Mouse (Mus musculus): ENCODE measurements around the gene Ppfia2. TPM values are rescaled to one million over a fixed set of nuclear protein-coding genes. Genes with fewer than 3 reads are reported as not detected.
A peak's percentile ranks its signal among the peaks of the same experiment; 100 is the strongest.

The Ppfia2 gene
- polyA plus RNA-seq, 1 experiment from 2014 or later, result 7.8 TPM

DNA sequence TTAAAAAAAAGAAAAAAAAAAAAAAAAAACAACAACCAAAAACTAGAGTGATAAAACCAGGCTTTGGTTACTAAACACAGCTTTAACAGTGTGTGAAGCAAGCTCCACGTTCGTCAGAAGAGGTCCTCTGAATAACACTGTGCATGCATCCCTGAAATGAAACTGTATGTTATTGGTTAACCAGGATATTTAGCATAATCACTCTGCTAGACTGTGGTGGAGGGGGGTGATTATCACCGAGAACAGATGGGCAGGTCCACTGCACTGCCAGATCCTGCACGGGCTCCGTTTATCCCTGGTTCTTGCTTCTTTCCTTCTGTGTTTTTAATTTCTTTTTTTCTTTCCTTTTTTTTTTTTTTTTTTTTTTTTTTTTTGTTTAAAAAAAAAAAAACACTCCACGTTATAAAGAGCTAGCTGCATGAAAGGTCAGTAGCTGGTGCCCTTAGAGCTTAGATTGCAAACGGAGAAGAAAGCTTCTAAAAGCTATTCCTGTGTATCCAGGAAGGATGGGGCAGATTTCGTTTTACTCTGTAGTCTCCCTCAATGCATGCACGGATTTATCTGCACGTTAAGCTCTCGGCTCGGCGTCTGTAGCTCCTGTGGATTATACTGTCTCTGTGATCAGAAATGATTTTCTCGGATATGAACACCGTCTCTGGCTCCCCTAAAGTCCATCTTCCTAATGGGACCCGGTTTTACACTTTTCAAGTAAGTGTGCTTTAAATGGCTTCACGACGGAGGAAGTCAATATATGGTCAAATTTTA, 162.2 kb downstream of the Ppfia2 start:
- Histone ChIP-seq H3K36me3 (ENCODE audit: control insufficient read depth, insufficient read depth, low read length) (no peaks in the 10 kb centered on the region), H3K4me2 (replicated peaks; ENCODE audit: low read depth, low read length) (no peak overlapping the region), H3K4me3 (ENCODE audit: low read depth, low read length) (no peak overlapping the region), H3K4me1 (replicated peaks; ENCODE audit: control insufficient read depth, insufficient read depth, low read length) (no peaks in the 10 kb centered on the region), H3K9me3 (ENCODE audit: control insufficient read depth, low read length) (no peaks in the 10 kb centered on the region), H3K27ac (ENCODE audit: low read depth, low read length) (no peak overlapping the region), H3K27me3 (ENCODE audit: control insufficient read depth, insufficient read depth, low read length) (no peaks in the 10 kb centered on the region), H3K9ac (ENCODE audit: low read depth, low read length) (no peak overlapping the region)
- 54% methylated on average over 18 of the region's 18 CpGs for WGBS
- DNase-seq (ENCODE audit: low spot score), result peak; percentile 23
- peak; percentile 86 for ATAC-seq (ENCODE audit: low FRiP score)

GRCm38 (mm10) chr10:106633898-106634297, 163.8 kb downstream of the Ppfia2 start:
- H3K9ac ChIP-seq (ENCODE audit: low read depth, low read length), result no peak overlapping the region
- H3K4me2 ChIP-seq (replicated peaks; ENCODE audit: low read depth, low read length), result no peak overlapping the region
- H3K9me3 ChIP-seq (ENCODE audit: control insufficient read depth, low read length), result no peaks in the 10 kb centered on the region
- 72% methylated on average over 7 of the region's 7 CpGs for WGBS
- DNase-seq (ENCODE audit: low spot score) (no peak), ATAC-seq (ENCODE audit: low FRiP score) (no peak)
- H3K27me3 ChIP-seq (ENCODE audit: control insufficient read depth, insufficient read depth, low read length), result no peaks in the 10 kb centered on the region
- H3K4me1 ChIP-seq (replicated peaks; ENCODE audit: control insufficient read depth, insufficient read depth, low read length), result no peaks in the 10 kb centered on the region
- no peak overlapping the region for H3K27ac ChIP-seq (ENCODE audit: low read depth, low read length)
- H3K4me3 ChIP-seq (ENCODE audit: low read depth, low read length), result no peak overlapping the region
- H3K36me3 ChIP-seq (ENCODE audit: control insufficient read depth, insufficient read depth, low read length), result no peaks in the 10 kb centered on the region

DNA sequence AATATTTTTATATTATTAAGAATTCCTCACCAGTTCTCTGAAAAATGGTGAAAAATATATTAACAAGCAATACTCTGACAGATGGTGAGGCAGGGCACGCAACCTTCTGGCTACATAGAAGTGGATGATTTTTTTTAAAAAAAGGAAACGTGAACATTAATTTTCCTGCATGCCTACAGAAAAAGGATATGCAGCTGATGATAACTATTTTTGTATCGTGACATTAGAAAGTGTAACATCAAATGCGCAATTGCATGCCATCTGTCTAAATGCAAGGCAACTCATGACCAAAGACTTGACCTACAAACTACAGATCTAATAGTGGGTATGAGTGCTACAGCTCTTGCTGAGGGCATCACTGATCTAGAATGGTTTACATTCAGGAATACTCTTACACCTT, 182.1 kb downstream of the Ppfia2 start:
- Histone ChIP-seq H3K9ac (ENCODE audit: low read depth, low read length) (no peak overlapping the region), H3K27ac (ENCODE audit: low read depth, low read length) (no peak overlapping the region), H3K4me2 (replicated peaks; ENCODE audit: low read depth, low read length) (no peak overlapping the region), H3K9me3 (ENCODE audit: control insufficient read depth, low read length) (no peaks in the 10 kb centered on the region), H3K4me3 (ENCODE audit: low read depth, low read length) (no peak overlapping the region), H3K27me3 (ENCODE audit: control insufficient read depth, insufficient read depth, low read length) (no peaks in the 10 kb centered on the region), H3K4me1 (replicated peaks; ENCODE audit: control insufficient read depth, insufficient read depth, low read length) (no peaks in the 10 kb centered on the region), H3K36me3 (ENCODE audit: control insufficient read depth, insufficient read depth, low read length) (no peaks in the 10 kb centered on the region)
- ATAC-seq (ENCODE audit: low FRiP score) (no peak), DNase-seq (ENCODE audit: low spot score) (no peak)
- 91% methylated on average over 4 of the region's 4 CpGs for WGBS

GRCm38 (mm10) chr10:106665221-106665620, 195.1 kb downstream of the Ppfia2 start:
- H3K4me3 ChIP-seq (ENCODE audit: low read depth, low read length), result no peak overlapping the region
- H3K9me3 ChIP-seq (ENCODE audit: control insufficient read depth, low read length), result no peaks in the 10 kb centered on the region
- no peak overlapping the region for H3K27ac ChIP-seq (ENCODE audit: low read depth, low read length)
- H3K4me1 ChIP-seq (replicated peaks; ENCODE audit: control insufficient read depth, insufficient read depth, low read length), result no peaks in the 10 kb centered on the region
- no peaks in the 10 kb centered on the region for H3K36me3 ChIP-seq (ENCODE audit: control insufficient read depth, insufficient read depth, low read length)
- ATAC-seq (ENCODE audit: low FRiP score) (no peak), DNase-seq (ENCODE audit: low spot score) (no peak)
- no peak overlapping the region for H3K9ac ChIP-seq (ENCODE audit: low read depth, low read length)
- no peak overlapping the region for H3K4me2 ChIP-seq (replicated peaks; ENCODE audit: low read depth, low read length)
- no peaks in the 10 kb centered on the region for H3K27me3 ChIP-seq (ENCODE audit: control insufficient read depth, insufficient read depth, low read length)
- WGBS, result 91% methylated on average over 3 of the region's 3 CpGs

DNA sequence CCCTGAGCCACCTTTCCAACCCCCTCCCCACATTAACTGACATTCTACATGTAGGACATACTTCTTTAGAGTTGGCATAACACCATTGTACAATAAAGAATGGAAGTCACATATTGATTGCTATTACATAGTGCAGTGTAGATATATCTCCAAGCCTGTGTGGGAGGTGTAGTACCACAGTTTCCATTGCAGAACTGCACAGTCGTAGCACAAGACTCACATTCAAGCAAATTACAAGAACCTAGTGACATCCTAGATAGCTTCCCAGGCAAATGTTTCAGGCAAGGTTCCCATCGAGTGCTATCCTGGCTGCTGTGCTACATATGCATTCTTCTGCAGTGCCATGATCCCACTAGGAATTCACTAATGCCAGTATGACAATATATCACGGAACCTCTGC, 200.0 kb downstream of the Ppfia2 start:
- no peak overlapping the region for H3K9ac ChIP-seq (ENCODE audit: low read depth, low read length)
- no peak for DNase-seq (ENCODE audit: low spot score)
- H3K36me3 ChIP-seq (ENCODE audit: control insufficient read depth, insufficient read depth, low read length), result no peaks in the 10 kb centered on the region
- H3K4me1 ChIP-seq (replicated peaks; ENCODE audit: control insufficient read depth, insufficient read depth, low read length), result no peaks in the 10 kb centered on the region
- H3K27ac ChIP-seq (ENCODE audit: low read depth, low read length), result no peak overlapping the region
- no peaks in the 10 kb centered on the region for H3K9me3 ChIP-seq (ENCODE audit: control insufficient read depth, low read length)
- no peaks in the 10 kb centered on the region for H3K27me3 ChIP-seq (ENCODE audit: control insufficient read depth, insufficient read depth, low read length)
- H3K4me3 ChIP-seq (ENCODE audit: low read depth, low read length), result no peak overlapping the region
- H3K4me2 ChIP-seq (replicated peaks; ENCODE audit: low read depth, low read length), result no peak overlapping the region
- ATAC-seq (ENCODE audit: low FRiP score), result no peak
- WGBS, result 86% methylated on average over 3 of the region's 3 CpGs

GRCm38 (mm10) chr10:106681395-106681794, 211.3 kb downstream of the Ppfia2 start:
- no peak for ATAC-seq (ENCODE audit: low FRiP score)
- Histone ChIP-seq H3K4me3 (ENCODE audit: low read depth, low read length) (no peak overlapping the region), H3K36me3 (ENCODE audit: control insufficient read depth, insufficient read depth, low read length) (no peaks in the 10 kb centered on the region), H3K4me2 (replicated peaks; ENCODE audit: low read depth, low read length) (no peak overlapping the region), H3K9me3 (ENCODE audit: control insufficient read depth, low read length) (no peaks in the 10 kb centered on the region), H3K27ac (ENCODE audit: low read depth, low read length) (no peak overlapping the region), H3K9ac (ENCODE audit: low read depth, low read length) (no peak overlapping the region), H3K4me1 (replicated peaks; ENCODE audit: control insufficient read depth, insufficient read depth, low read length) (no peaks in the 10 kb centered on the region), H3K27me3 (ENCODE audit: control insufficient read depth, insufficient read depth, low read length) (no peaks in the 10 kb centered on the region)
- 93% methylated on average over 5 of the region's 5 CpGs for WGBS
- DNase-seq (ENCODE audit: low spot score), result no peak

DNA sequence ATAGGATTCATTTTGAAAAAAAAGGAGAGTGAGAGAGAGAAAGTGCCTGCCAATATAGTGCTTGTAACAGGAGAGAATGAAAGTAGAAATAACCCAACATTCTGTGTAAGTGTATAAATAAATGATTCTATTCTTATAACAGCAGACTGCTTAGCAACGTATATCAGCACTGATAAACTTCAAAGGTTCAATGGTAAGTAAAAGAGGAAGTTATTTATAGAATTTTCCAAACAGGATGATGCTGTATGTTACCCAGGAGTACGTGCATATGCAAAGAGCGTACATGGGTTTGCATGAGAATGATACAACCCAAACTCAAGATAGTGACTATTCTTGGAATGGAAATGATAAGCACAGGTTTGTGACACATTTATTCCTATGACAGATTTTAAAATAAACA, 215.4 kb downstream of the Ppfia2 start:
- Histone ChIP-seq H3K9ac (ENCODE audit: low read depth, low read length) (no peak overlapping the region), H3K4me2 (replicated peaks; ENCODE audit: low read depth, low read length) (no peak overlapping the region), H3K9me3 (ENCODE audit: control insufficient read depth, low read length) (no peaks in the 10 kb centered on the region), H3K27ac (ENCODE audit: low read depth, low read length) (no peak overlapping the region), H3K4me3 (ENCODE audit: low read depth, low read length) (no peak overlapping the region), H3K27me3 (ENCODE audit: control insufficient read depth, insufficient read depth, low read length) (no peaks in the 10 kb centered on the region), H3K36me3 (ENCODE audit: control insufficient read depth, insufficient read depth, low read length) (no peaks in the 10 kb centered on the region), H3K4me1 (replicated peaks; ENCODE audit: control insufficient read depth, insufficient read depth, low read length) (no peaks in the 10 kb centered on the region)
- no peak for ATAC-seq (ENCODE audit: low FRiP score)
- no peak for DNase-seq (ENCODE audit: low spot score)
- WGBS, result 89% methylated on average over 3 of the region's 3 CpGs

GRCm38 (mm10) chr10:106719936-106720335, 249.8 kb downstream of the Ppfia2 start:
- no peak for ATAC-seq (ENCODE audit: low FRiP score)
- Histone ChIP-seq H3K4me2 (replicated peaks; ENCODE audit: low read depth, low read length) (no peak overlapping the region), H3K27me3 (ENCODE audit: control insufficient read depth, insufficient read depth, low read length) (no peaks in the 10 kb centered on the region), H3K27ac (ENCODE audit: low read depth, low read length) (no peak overlapping the region), H3K4me1 (replicated peaks; ENCODE audit: control insufficient read depth, insufficient read depth, low read length) (no peaks in the 10 kb centered on the region), H3K9ac (ENCODE audit: low read depth, low read length) (no peak overlapping the region), H3K36me3 (ENCODE audit: control insufficient read depth, insufficient read depth, low read length) (no peaks in the 10 kb centered on the region), H3K9me3 (ENCODE audit: control insufficient read depth, low read length) (no peaks in the 10 kb centered on the region), H3K4me3 (ENCODE audit: low read depth, low read length) (no peak overlapping the region)
- 87% methylated on average over 2 of the region's 2 CpGs for WGBS
- DNase-seq (ENCODE audit: low spot score), result no peak

DNA sequence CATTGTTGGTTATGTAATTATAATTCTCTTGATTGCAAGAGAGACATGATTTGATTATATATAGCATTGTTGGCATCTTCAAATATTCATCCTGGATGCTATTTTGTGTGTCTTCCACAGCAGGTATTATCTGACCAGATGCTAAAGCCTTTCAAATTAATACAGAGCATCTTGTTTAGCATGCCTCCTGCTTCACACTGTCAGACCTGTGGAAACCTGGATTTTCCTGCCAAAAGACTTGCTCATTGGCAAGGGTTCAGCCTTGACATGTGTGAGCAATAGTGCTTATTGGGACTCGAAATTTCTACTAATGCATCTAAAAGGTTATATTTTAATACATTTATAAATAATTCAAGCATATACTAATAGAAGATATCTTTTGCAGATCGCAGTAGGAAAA, 262.1 kb downstream of the Ppfia2 start:
- Histone ChIP-seq H3K27ac (ENCODE audit: low read depth, low read length) (no peak overlapping the region), H3K27me3 (ENCODE audit: control insufficient read depth, insufficient read depth, low read length) (no peaks in the 10 kb centered on the region), H3K4me2 (replicated peaks; ENCODE audit: low read depth, low read length) (no peak overlapping the region), H3K4me3 (ENCODE audit: low read depth, low read length) (no peak overlapping the region), H3K4me1 (replicated peaks; ENCODE audit: control insufficient read depth, insufficient read depth, low read length) (no peaks in the 10 kb centered on the region), H3K9me3 (ENCODE audit: control insufficient read depth, low read length) (no peaks in the 10 kb centered on the region), H3K36me3 (ENCODE audit: control insufficient read depth, insufficient read depth, low read length) (no peaks in the 10 kb centered on the region), H3K9ac (ENCODE audit: low read depth, low read length) (no peak overlapping the region)
- DNase-seq (ENCODE audit: low spot score), result no peak
- WGBS, result 85% methylated on average over 2 of the region's 2 CpGs
- ATAC-seq (ENCODE audit: low FRiP score), result no peak
